In genomic region chr14:55825216-55826051, GRCm38 (mm10) we compare ENCODE assay signal across 8 mouse cellular contexts. TPM values are rescaled to one million over a fixed set of nuclear protein-coding genes. Genes with fewer than 3 reads are reported as not detected.
DNase-seq lines count a peak whose midpoint lies in the region; ATAC-seq and TF ChIP-seq lines count a peak whose summit lies in the region.

No protein-coding gene starts in this region.

- ATAC-seq in CD4-positive, CD25-positive, alpha-beta regulatory T cell, adult 4 months = no peak
- ATAC-seq in neural tube, embryonic 13.5 days (ENCODE audit: low read depth) = 0 out of 2 replicates have a peak, but pooled peaks have one; percentile 3

- TF ChIP-seq CTCF in liver, adult 2 months (IDR thresholded peaks at IDR 0.05; ENCODE audit: low read depth, low read length) = no peak

- peak; percentile 28 for DNase-seq in CD4-positive, CD25-positive, alpha-beta regulatory T cell, adult 2 months (ENCODE audit: low read depth, low spot score)
- DNase-seq in thymus, postnatal 4 days = peak; percentile 50
- no peak for DNase-seq in thymus, postnatal 0 days (ENCODE audit: low spot score)
- DNase-seq in heart, postnatal 10 days = peak; percentile 35 to 40
- no peak for DNase-seq in liver, adult 2 months (ENCODE audit: extremely low read depth, low read depth, low spot score)
- DNase-seq in cerebellum, adult 18-20 months = no peak

- no peaks in the 10 kb centered on the region for H3K4me1 ChIP-seq in liver, adult 2 months (ENCODE audit: control insufficient read depth, insufficient read depth, low read length)
- peaks cover 57% of the 10 kb centered on the region for H3K4me1 ChIP-seq in neural tube, embryonic 13.5 days (replicated peaks)

- WGBS in liver, adult 2 months = 9% methylated on average over 25 of the region's 37 CpGs
- under 1% methylated on average over 19 of the region's 37 CpGs for WGBS in neural tube, embryonic 13.5 days

- no peak overlapping the region for H3K27ac ChIP-seq in liver, adult 2 months (replicated peaks; ENCODE audit: insufficient read depth, low read depth, low read length)
- H3K27ac ChIP-seq in neural tube, embryonic 13.5 days (replicated peaks) = peak overlapping the region; percentile 78

- TF ChIP-seq POLR2A in liver, adult 2 months (IDR thresholded peaks at IDR 0.05; ENCODE audit: extremely low read depth, insufficient read depth, low read length) = no peak

- intact Hi-C loops in heart, postnatal 10 days (cut with DNase I) = loop anchor here (2.0 kb wide), 1 partner anchor 29 kb away; the partner anchor contains the start of gene Nynrin

- peaks cover 4% of the 10 kb centered on the region; the same call in 1 of the 2 replicates for H3K27me3 ChIP-seq in liver, adult 2 months (ENCODE audit: control insufficient read depth, insufficient read depth, low read length)
- H3K27me3 ChIP-seq in neural tube, embryonic 13.5 days = peaks cover 36% of the 10 kb centered on the region

- peak overlapping the region; percentile 42; the same call in 1 of the 2 replicates for H3K9ac ChIP-seq in liver, adult 2 months (ENCODE audit: low read depth, low read length)
- peak overlapping the region; percentile 82 for H3K9ac ChIP-seq in neural tube, embryonic 13.5 days

- H3K4me2 ChIP-seq in neural tube, embryonic 13.5 days = peak overlapping the region; percentile 87

- H3K4me3 ChIP-seq in liver, adult 2 months (ENCODE audit: insufficient read depth, low read depth, low read length) = peak overlapping the region; percentile 44
- peak overlapping the region; percentile 60 for H3K4me3 ChIP-seq in neural tube, embryonic 13.5 days

- no peaks in the 10 kb centered on the region for H3K9me3 ChIP-seq in neural tube, embryonic 13.5 days

- no peaks in the 10 kb centered on the region for H3K36me3 ChIP-seq in liver, adult 2 months (ENCODE audit: control insufficient read depth, insufficient read depth, low read length)
- no peaks in the 10 kb centered on the region for H3K36me3 ChIP-seq in neural tube, embryonic 13.5 days

- no peaks in the 10 kb centered on the region for H3K79me2 ChIP-seq in liver, adult 2 months (ENCODE audit: control insufficient read depth, insufficient read depth, low read length)

RNA-seq across cellular contexts. Expression of gene Nfatc4, which starts 2.5 kb away (rescaled TPM):
- polyA plus RNA-seq in CD4-positive, CD25-positive, alpha-beta regulatory T cell, adult 4 months (2017; shearing (Covaris generic)) = not detected
- polyA plus RNA-seq in thymus, postnatal 0 days (2015; fragmentation: Nextera tagmentation; extraction: Ambion mirVana) = 1.7 and 2.2 TPM in 2 replicates
- 10 to 100 TPM; 11.1 to 12.1 TPM for total RNA-seq in heart, postnatal 10 days (2021)
- 0.18 and 0.60 TPM in 2 replicates for total RNA-seq in liver, adult 2 months (2014; rRNA removed)
- 0.30 and 0.43 TPM in 2 replicates for polyA plus RNA-seq in liver, adult 2 months (2012; rRNA removed)
- 12.2 and 14.2 TPM in 2 replicates for polyA plus RNA-seq in neural tube, embryonic 13.5 days (2015; fragmentation: Nextera tagmentation; extraction: Ambion mirVana)

RNA-seq across cellular contexts. Expression of gene Nynrin, which starts 28.4 kb away (rescaled TPM):
- polyA plus RNA-seq in CD4-positive, CD25-positive, alpha-beta regulatory T cell, adult 4 months (2017; shearing (Covaris generic)) = under 1 TPM; 0.04 to 0.11 TPM
- 1.7 and 2.4 TPM in 2 replicates for polyA plus RNA-seq in thymus, postnatal 0 days (2015; fragmentation: Nextera tagmentation; extraction: Ambion mirVana)
- total RNA-seq in heart, postnatal 10 days (2021) = 10 to 100 TPM; 24.1 to 27.6 TPM
- 0.65 and 0.81 TPM in 2 replicates for total RNA-seq in liver, adult 2 months (2014; rRNA removed)
- 0.66 and 0.71 TPM in 2 replicates for polyA plus RNA-seq in liver, adult 2 months (2012; rRNA removed)
- 11.8 and 12.7 TPM in 2 replicates for polyA plus RNA-seq in neural tube, embryonic 13.5 days (2015; fragmentation: Nextera tagmentation; extraction: Ambion mirVana)

RNA-seq across cellular contexts. Expression of gene Ripk3, which starts 36.8 kb away (rescaled TPM):
- 10 to 100 TPM; 80.3 to 81.9 TPM for polyA plus RNA-seq in CD4-positive, CD25-positive, alpha-beta regulatory T cell, adult 4 months (2017; shearing (Covaris generic))
- polyA plus RNA-seq in thymus, postnatal 0 days (2015; fragmentation: Nextera tagmentation; extraction: Ambion mirVana) = 70.3 and 76.2 TPM in 2 replicates
- 1 to 10 TPM; 6.6 to 9.7 TPM for total RNA-seq in heart, postnatal 10 days (2021)
- 0.94 and 1.8 TPM in 2 replicates for total RNA-seq in liver, adult 2 months (2014; rRNA removed)
- 1.4 and 4.0 TPM in 2 replicates for polyA plus RNA-seq in liver, adult 2 months (2012; rRNA removed)
- 4.3 and 4.7 TPM in 2 replicates for polyA plus RNA-seq in neural tube, embryonic 13.5 days (2015; fragmentation: Nextera tagmentation; extraction: Ambion mirVana)

RNA-seq across cellular contexts. Expression of gene Adcy4, which starts 41.5 kb away (rescaled TPM):
- 1 to 10 TPM in 1 of 2 experiments, not detected in 1; 1.0 TPM for polyA plus RNA-seq in CD4-positive, CD25-positive, alpha-beta regulatory T cell, adult 4 months (2017; shearing (Covaris generic))
- polyA plus RNA-seq in thymus, postnatal 0 days (2015; fragmentation: Nextera tagmentation; extraction: Ambion mirVana) = 2.2 and 2.7 TPM in 2 replicates
- total RNA-seq in heart, postnatal 10 days (2021) = 10 to 100 TPM; 21.1 to 21.9 TPM
- 2.4 and 3.6 TPM in 2 replicates for total RNA-seq in liver, adult 2 months (2014; rRNA removed)
- 3.3 and 4.5 TPM in 2 replicates for polyA plus RNA-seq in liver, adult 2 months (2012; rRNA removed)
- 4.4 and 5.7 TPM in 2 replicates for polyA plus RNA-seq in neural tube, embryonic 13.5 days (2015; fragmentation: Nextera tagmentation; extraction: Ambion mirVana)

RNA-seq across cellular contexts. Expression of gene Cbln3, which starts 58.8 kb away (rescaled TPM):
- not detected for polyA plus RNA-seq in CD4-positive, CD25-positive, alpha-beta regulatory T cell, adult 4 months (2017; shearing (Covaris generic))
- polyA plus RNA-seq in thymus, postnatal 0 days (2015; fragmentation: Nextera tagmentation; extraction: Ambion mirVana) = 0.05 and 0.12 TPM in 2 replicates
- under 1 TPM; 0.22 to 0.38 TPM for total RNA-seq in heart, postnatal 10 days (2021)
- 0.18 and 0.34 TPM in 2 replicates for total RNA-seq in liver, adult 2 months (2014; rRNA removed)
- 0.49 and 0.64 TPM in 2 replicates for polyA plus RNA-seq in liver, adult 2 months (2012; rRNA removed)
- 0.19 and 0.25 TPM in 2 replicates for polyA plus RNA-seq in neural tube, embryonic 13.5 days (2015; fragmentation: Nextera tagmentation; extraction: Ambion mirVana)

Comparison
In these comparisons a context has a peak if more than half of its experiments do, and no peak if none do; other contexts are left out.
1. DNase-seq: peak in CD4-positive, CD25-positive, alpha-beta regulatory T cell, adult 2 months (single experiment), thymus, postnatal 4 days (single experiment) and heart, postnatal 10 days (2 of 2); none in thymus, postnatal 0 days (single experiment), liver, adult 2 months (single experiment) and cerebellum, adult 18-20 months (0 of 2).
2. RNA of gene Ripk3, which starts 36.8 kb away (polyA plus RNA-seq): 80.3 to 81.9 TPM in CD4-positive, CD25-positive, alpha-beta regulatory T cell, adult 4 months and 70.3 to 76.2 TPM in thymus, postnatal 0 days; 4.3 to 4.7 TPM in neural tube, embryonic 13.5 days and 1.4 to 4.0 TPM in liver, adult 2 months; every median in the first group is over 10 times any median in the second.